Mouse (Mus musculus) spleen, adult 12 weeks (tissue): ENCODE data around the gene Hyal1.
"Not testable (repeated sequence)": the region's sequence is repeated elsewhere in the genome, so short reads cannot be mapped to it uniquely, and the experiment has no call there.

Source experiments
- DNase-seq: peaks from one replicate; pipeline ENCODE4 v3.0.0; 2022; ENCODE audit warnings: low spot score

Gene Hyal1

DNA sequence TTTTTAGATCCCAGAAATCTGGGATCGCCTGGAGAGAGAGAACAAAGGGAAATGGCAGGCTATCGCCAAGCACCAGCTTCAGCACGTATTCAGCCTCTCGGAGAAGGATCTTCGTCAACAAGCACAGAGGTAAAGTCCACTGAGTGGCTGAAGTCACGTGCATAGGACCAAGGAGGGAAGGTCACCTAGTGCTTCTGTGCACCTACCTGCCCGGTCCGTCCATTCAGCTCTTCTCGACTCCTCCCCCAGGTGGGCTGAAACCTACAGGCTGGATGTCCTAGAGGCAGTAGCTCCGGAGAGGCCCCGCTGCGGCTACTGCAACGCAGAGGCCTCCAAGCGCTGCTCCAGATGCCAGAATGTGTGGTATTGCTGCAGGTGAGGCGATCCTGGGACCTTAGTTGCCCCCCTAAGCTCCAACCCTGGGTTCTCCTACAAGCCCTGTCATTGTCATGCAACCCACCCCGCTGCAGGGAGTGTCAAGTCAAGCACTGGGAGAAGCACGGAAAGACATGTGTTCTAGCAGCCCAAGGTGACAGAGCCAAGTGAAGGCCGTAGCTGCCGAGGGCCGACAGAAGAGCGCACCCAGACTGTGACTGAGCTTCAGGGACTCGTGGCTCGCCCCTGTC is 26.1 kb upstream of the Hyal1 start:
- DNase-seq: no peak

DNA sequence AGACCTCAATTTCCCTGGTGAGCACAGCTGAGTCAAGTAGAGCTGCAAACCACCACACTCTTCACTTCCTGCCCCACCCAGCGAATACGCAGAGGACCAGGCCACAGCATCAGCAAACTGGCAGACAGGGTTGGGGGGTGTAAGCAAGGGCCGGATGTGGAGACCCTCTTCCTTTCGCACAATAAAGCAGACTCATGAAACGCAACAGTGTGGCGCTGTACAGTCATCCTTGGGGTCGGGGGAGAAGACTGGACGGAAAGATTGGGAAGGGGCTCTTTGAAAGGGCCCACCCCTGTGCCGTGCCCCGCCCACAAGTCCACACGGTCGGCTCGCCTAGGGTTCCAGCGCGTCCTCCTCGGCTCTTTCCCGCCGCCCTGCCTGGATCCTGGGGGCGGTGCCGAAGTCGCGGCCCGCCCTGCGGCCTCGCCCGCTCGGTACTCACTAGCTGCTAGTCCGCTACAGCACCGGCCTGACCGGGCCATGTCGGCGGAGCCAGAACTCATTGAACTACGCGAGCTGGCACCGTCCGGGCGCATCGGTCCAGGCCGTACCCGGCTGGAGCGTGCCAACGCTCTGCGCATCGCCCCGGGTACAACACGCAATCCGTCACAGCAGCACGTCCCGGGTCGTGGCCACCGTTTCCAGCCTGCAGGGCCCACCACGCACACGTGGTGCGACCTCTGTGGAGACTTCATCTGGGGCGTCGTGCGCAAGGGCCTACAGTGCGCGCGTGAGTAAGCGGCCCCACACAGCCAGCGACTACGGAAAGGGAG is 25.4 kb upstream of the Hyal1 start, which contains the start of gene Rassf1:
TSS of gene Rassf1 (plus strand) at position 439 of the 773 bp plus-strand sequence.
- peak; percentile 64 for DNase-seq

DNA sequence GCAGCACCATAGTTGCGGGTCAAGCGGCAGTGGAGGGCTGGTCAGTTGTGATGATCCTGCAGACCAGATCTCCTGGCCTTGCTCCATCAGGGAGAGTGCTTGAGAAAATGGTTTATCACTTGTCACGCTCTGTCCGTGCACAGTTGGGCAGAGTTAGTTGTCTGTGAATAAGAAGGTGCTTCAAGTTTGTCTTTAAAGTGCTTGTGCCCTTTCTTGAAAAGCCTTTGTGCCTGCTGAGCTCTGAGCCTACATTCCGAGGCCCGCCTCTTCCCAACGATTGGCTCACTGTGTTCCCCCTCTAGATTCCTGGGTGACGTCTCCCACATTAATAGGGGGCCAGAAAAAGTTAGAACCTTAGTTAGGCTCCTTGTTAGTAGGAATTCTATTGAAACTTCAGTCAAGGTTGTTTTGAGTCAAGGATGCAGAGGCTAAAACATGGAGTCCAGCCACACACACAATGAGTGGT is 24.8 kb upstream of the Hyal1 start:
- DNase-seq: no peak

DNA sequence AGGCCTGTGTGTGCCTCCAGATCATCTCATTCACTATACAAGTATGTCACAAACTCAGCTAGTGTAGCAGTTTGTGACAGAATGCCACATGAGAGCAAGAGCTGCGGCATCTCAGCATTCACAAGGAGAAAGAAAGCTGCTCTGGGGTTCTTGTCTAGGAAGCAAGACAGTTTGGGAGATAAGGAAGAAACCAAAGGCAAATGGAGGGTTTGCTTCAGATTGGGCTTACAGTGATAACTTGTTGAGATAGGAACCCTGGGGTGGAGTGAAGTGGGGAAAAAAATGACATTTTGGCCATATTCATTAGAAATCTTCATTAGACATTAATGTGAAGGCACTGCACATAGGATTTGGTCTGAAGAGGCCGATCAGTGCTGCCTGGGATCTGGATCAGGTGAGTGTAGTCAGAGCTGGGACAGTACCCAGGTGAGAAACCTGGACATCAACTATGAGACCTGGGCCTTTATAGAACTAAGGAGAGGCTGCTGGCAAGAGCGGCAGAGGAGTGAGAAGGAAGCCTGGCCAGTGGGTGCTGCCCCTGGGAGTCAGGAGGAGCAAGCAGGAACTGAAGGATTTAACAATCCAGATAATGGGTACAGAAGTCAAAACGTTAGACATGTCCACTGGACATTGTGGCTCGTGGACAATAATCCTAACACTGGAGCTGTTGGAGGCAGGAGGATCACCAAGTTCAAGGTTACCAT is 23.9 kb upstream of the Hyal1 start:
- no peak for DNase-seq

DNA sequence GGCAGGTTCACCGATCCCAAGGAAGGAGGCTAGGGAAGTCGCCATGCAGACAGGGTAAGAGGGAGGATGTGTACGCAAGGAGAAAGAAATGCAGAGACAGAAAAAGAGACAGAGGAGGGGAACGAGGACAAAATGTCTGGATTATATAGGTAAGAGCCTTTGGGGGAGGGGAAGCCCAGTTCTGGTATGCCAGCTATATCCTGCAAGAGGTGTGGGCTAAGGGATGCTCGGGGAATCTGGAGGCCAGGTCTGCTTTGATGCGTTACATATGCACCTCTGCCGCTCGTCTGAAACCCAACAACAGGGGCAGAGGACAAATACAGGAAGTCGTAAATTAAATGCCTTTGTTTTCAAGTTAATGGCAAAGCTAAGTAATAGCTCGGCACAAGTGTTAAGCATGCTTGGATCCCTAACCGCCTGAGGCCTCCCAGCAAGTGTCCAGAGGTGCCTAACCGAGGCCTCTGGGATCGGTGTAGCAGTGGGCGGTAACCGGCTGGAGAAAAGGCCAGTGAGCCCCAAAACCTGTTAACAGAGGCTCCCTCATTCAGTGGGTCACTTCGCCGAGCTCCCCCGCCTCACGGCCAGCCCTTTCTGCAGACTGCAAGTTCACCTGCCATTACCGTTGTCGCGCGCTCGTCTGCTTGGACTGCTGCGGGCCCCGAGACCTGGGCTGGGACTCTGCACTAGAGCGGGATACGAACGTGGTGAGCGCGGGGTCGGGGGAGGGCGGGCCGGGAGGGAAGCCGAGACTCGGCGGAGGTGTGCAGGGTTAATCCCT is 23.0 kb upstream of the Hyal1 start:
- DNase-seq: no peak

DNA sequence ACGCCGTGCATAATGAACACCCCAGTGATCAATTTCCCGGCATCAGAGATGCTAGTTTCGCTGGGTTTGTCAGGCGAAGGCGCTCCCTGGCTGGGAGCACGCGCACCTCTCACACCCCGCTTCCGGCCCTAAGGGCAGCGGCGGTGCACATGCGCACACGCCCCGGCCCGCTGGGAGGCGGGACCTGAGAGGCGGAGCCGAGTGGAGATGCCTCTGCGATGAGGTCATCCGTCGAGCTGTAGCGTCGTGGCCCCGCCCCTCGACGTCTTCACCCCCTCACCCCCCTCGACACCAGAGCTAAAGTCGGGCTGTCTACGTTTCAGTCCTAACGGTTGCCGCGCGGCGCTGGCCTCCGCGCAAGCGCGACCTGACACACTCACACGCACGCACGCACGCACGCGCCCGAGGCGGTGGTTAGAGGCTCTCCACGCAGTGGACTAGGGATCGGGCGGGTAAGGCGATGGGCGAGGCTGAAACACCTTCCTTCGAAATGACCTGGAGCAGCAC is 22.4 kb upstream of the Hyal1 start:
- peak; percentile 94 for DNase-seq

DNA sequence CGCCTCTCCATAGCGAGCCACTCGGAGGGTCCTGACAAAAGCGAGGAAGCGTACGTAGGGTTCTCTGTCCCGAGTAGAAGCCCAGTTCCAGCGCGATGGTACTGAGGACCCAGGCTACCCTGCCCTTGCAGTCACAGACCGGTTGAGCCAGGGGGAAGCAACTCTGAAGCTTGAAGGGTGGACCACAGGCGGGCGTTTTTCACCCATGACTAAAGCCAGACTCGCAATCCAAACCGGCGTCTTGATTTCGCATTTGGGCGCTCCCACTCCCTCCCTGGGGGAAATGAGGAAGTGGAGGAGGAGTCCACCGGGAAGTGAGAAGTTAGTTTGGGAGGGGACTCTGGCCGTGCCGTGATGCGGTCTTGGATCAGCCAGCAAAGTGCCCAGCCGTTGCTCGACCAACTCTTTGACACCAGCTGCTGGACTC is 21.7 kb upstream of the Hyal1 start:
- DNase-seq: no peak

DNA sequence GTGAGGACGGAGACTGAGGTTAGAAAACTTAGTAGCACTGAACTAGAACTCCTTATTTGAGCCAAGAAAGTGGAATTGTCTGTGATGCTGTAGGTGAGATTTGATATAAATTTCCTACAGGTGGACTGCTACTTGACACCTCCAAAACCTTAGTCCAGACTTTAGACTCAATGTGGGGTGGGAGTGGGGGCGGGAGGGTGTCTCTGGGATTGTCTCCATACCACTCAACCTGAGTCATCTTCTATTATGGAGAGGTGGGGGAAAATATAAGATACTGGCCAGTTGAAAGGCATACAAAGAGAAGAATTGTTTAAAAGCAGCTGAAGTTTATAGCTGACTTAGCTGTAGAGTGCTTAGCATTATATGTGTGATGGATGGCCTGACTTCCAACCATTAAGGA is 21.0 kb upstream of the Hyal1 start:
- no peak for DNase-seq

DNA sequence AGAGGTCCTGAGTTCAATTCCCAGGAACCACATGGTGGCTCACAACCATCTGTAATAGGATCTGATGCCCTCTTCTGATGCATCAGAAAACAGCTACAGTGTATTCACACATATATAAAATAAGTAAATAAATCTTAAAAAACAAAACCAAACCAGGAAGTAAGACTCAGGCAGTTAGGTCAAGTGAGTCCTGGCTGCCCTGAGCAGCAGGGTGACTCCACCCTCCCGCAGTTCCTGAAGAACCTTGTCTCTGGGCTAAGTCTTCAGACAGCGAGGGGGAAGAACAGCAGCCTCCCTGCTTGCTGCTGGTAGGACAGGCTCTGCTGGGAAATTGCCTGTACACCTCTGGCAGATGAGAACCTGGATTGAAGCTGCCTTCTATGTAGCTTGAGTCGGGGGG is 20.4 kb upstream of the Hyal1 start:
- DNase-seq: no peak

DNA sequence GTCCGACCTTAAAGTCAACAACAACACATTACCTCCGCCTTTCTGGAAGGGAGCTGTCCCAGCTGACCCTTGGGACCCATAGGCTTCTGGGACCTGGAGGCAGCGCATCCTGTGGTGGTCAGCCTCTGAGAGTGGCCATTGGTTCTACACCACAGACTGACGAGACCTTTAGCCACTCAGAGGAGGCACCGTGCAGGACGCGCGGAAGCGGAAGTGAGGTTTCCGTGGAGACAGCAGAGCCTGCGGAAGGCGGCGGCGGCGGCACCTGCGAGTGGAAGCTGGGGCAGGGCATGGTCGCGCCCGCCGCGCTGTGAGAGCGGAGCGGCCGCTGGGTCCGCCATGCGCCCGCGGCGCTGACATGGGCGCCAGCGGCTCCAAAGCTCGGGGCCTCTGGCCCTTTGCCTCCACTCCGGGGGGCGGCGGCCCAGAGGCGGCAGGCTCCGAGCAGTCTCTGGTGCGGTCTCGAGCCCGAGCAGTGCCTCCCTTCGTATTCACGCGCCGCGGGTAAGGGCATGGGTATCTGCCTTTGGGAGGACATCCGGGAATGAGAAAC is 13.6 kb upstream of the Hyal1 start, which contains the start of gene Tusc2:
TSS of gene Tusc2 (plus strand) at position 227 of the 553 bp plus-strand sequence.
- DNase-seq: peak; percentile 80

DNA sequence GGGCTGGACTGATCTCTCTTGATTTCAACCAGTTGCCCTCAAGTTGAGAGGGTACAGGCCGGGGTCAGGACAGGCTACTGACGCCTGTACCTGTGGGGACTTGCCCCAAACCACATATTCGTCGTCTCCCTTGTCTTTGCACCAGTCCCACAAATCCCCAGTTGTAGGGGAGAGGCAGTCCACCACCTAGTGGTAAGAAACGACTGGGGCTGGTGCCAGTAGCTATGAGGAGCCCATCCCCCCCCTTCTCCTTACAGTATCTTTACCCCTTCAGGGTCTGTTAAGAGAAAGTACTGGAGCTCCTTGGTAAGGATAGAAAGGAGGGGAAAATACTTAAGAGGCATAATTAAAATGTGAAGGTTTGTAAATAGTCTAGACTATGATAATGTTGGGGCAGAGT is 11.2 kb upstream of the Hyal1 start:
- DNase-seq: not testable (repeated sequence)

DNA sequence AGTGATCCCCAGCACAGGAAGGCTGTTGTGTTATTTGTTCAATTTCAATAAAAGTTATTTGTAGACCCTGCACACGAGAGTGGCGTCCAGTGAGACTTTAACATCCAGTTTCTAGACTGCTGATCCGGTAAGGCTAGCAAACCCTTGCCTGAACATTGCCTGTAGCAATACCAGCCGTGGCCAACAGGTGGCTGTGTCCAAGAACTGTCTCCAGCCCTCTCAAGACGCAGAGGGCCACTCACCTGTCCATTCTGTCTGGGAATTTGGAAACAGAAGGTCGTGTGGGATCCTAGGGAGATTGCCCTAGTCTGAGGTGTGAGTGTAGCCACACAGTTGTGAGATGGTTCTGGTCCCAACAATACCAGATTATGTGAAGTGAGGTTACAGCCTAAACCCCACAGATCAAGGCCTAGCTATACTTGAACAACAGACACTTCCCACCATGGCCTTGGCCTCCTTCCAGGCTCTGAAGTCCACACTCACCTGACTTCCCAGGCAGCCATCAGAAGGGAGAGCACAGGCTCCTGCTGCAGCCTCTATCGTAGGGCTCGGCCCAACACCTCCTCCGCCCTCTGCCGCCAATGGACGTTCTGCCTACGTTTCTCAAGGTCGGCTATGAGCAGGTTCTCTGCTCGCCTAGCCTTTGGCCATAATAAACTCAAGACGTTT is 10.6 kb upstream of the Hyal1 start:
- DNase-seq: peak; percentile 70

DNA sequence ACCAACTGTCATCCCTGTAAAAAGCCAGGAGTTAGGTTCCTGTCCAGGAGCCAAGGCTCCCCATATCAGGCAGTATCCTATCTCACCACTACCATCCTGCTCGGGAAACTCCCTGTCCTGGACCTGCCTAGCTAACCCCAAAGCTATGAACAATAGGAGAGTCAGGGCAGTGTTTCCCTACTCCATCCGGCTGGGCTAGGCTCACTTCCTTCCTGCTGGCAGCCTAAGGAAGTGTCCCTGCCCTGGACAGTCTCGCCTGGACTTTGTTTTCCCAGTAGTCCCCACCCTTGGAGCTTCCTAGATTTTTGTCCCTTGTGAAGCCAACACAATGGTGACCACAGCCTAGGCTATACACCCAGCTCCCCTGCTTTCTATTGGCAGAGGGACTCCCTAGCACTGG is 9.9 kb upstream of the Hyal1 start:
- no peak for DNase-seq

DNA sequence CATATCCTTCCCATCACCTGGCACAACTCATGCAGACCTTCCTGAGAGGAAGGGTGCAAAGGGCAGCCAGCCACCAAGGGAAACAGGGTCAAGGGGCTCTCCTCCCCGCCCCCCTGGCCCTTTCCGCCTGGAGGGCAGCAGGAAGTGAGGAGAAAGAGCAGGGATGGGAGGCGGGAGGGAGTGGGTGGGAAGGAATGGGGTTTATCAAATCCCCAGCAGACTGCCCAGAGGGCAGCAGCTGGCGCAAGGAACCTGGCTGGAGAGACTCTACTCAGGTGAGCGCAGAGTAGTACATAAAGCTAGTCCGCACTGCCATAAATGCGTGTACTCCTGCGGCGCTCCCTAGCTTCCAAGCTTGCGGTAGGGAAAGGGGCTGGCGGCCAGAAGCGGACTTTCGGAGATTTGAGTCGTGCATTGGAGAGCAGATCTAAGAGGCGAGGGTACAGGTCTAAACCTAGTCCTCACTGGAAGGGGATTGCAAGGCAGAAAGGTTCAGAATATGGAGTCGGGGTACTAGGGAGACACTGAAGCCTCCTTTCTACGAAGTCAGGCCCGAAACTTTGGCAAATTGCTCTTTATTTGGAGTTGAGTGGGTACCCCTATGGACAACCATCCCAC is 8.9 kb upstream of the Hyal1 start, which contains the start of gene Hyal2:
TSS of gene Hyal2 (plus strand) at position 244 of the 618 bp plus-strand sequence.
- no peak for DNase-seq

DNA sequence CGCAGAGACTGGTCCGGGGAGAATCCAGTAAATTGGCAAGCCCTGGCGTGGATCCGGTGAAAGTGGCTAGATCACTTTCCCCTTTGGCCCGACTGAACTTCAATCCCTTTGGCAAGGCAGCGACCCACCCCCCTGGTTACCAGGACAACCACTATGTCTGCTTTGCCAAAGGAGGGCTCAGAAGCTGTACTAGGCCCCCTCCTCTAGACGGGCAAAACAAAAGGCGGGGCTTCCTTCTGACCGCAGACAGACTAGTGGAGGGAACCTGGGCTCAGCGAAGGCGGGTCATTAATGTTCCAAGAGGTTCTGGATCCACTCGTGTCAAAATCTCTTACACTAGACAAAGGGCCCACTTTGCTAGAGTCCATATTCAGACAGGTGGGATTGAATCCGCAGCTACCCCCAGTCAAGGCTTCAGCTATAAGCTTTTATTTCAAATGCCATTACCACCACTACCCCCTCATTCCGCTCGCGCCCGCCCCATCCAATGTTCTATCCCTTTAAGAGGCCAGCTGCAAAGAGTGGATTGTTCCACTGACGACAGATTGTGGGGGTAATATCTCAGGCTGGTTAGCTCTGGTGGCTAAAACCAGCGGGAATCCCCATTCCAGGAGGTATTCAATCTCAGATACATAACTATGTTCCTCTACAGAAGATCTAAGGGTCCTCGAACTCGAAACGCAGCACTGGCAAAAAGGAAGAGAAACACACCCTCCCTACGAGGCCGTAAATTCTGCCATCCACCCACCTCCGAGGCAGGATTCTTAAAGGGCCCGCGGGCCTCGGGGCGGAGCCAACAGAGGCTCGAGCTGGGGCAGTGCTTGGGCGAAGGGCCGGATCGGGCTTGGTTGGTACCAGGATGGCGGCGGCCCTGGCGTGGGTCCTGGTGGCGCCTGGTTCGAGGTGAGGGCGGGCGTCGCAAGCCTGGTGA is 8.1 kb upstream of the Hyal1 start:
- DNase-seq: peak; percentile 88

DNA sequence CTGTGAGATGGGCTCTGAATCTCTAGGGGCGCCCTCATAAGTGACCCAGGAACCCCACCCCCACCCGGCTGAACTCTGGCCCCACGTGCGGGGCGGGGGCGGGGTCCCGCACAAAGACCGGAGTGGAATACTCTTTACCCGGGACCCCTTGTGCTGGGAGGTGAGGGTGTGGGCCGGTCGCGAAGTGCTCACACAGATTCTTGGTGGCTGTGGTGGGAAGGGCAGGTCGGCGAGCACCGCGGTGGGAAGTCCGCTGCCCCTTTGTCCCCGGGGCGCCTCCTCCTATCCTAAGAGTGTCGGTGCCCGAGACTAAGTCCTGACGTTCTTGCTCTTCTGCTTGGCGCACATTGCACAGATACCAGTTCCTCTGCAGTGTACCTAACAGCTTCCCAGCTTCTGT is 7.5 kb upstream of the Hyal1 start:
- no peak for DNase-seq

DNA sequence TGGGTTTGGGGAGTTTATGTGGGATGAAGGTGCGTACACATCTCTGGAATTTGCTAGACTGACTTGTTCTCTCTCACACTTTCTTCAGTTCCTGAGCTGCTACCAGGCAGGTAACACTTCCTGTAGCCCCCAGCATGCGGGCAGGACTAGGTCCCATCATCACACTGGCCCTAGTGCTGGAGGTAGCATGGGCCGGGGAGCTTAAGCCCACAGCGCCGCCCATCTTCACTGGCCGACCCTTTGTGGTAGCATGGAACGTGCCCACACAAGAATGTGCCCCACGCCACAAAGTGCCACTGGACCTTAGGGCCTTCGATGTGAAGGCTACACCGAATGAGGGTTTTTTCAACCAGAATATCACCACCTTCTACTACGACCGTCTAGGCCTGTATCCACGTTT is 6.7 kb upstream of the Hyal1 start:
- DNase-seq: no peak

DNA sequence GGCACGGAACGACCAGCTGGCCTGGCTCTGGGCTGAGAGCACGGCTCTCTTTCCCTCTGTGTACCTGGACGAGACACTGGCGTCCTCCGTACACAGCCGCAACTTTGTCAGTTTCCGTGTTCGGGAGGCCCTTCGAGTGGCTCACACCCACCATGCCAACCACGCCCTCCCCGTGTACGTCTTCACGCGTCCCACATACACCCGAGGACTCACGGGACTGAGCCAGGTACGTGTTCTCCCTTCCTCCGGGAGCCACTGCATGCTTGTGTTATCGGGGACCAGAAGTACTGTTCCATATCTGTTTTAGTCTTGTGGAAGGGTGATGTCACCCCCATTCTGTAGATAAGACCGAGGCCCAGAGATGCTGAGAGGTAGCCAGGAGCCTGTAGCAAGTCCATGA is 5.9 kb upstream of the Hyal1 start:
- DNase-seq: no peak
